Mouse (Mus musculus) cerebellum, adult 11-12 months (tissue): ENCODE data around the gene Iars.
A peak's percentile ranks its signal among the peaks of the same experiment; 100 is the strongest.

Source experiments
- DNase-seq: peaks from one replicate; pipeline ENCODE4 v3.0.0; 2022

Iars gene

DNA sequence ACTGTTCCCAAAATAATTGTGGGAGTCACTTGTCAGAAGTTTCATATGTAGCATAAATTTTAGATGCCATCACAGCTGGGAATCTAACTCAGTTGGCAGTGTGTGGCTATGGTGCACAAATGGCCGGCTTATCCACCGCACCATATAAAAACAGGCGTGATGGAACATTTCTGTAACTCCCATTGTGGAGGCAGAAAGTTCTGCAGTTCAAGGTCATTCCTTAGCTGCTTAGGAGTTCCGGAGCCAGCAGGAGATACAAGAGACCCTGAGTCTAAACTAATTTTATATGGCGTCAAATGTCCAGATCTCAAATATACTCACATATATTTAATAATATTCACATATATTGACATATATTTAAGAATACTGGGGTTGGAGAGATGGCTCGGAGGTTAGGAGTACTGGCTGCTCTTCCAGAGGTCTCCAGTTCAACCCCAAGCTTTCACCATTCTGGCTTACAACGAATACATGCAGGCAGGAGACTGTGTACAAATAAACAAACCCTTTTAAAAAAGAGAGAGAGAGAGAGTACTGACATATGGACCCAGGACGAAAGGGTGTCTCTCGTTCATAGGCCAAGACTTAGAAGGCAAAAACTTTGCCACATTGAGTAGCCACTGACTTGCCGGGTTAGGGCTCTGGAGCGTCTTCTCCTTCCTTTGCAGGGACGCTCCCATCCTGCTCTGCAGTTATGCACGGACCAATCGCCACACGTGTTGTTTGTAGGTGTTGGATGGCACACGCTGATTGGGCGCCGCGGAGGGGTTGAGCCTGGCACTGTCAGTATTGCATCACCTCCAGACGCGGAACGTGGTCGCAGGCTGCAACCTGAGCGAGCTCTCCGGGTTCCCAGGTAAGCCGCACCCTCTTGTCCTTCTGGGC lies at the start of gene Iars:
TSS of gene Iars (plus strand) at position 750 of the 882 bp plus-strand sequence.
- peak; percentile 99 for DNase-seq

DNA sequence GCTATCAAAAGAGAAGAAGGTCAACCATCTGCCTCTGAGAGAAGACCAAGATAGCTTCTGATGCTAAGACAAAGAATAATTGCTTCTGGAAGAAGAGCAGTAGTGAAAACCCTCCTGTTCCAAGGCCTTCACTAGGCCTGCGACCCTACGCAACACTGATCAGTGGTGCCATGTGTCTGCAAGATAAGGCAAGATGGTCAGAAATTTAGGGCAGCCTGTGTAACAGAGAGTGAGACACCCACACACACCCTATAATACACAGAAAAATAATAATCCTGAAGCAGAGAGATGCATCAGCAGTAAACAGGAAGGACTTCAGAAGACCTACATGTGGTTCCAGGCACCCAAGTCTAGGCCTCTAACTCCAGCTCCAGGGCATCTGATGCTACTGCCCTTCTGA lies 41.9 kb upstream of the Iars start:
- DNase-seq = no peak

DNA sequence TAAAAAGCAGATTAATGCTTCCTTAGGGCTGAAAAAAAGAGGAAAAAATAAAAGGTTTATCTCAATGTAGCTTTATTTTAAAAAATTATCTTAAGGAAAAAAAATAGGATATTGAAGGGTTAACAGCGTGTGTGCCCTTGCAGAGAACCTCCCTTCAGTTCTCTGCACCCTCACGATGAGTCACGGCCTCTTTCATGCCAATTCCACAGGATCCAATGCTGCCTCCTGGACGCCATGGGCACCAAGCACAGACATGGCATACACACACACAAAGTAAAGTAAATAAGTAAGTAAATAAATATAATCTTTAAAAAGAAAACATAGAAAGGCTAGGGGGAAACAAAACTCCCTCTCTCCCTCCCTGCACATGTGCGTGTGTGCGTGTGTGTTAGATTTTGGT lies 39.2 kb upstream of the Iars start:
- no peak for DNase-seq

DNA sequence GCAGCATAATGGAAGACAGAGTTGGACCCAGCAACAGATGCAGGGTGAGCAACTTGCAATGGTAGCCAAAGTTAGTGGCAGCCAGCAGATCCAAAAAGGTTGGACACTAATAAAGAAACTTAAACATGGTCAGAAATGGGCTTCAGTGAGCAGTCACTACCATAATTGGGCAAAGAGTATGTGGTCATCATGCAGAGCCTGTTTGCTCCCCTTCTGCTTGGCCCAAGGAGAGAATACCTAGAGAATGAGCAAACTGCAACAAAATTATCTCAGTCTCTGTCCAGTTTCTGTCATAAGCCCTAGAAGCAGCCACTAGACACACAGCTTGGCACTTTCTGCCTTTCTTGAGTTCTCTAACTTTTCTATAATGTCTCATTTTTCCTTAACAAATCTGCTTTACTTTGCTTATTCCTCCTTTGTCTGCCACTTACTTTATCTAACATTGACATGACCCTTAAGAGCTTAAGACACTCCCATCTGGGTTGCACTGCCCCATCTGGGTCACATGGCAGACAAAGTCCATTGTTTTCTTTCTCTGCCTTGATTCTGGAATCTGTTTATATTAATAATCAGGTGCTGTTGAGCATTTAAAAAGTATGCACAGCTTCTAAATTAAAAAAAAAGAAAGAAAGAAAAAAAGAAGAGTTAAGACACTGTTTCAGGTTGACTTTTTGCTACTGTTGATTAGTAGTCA lies 38.1 kb upstream of the Iars start:
- DNase-seq = no peak

DNA sequence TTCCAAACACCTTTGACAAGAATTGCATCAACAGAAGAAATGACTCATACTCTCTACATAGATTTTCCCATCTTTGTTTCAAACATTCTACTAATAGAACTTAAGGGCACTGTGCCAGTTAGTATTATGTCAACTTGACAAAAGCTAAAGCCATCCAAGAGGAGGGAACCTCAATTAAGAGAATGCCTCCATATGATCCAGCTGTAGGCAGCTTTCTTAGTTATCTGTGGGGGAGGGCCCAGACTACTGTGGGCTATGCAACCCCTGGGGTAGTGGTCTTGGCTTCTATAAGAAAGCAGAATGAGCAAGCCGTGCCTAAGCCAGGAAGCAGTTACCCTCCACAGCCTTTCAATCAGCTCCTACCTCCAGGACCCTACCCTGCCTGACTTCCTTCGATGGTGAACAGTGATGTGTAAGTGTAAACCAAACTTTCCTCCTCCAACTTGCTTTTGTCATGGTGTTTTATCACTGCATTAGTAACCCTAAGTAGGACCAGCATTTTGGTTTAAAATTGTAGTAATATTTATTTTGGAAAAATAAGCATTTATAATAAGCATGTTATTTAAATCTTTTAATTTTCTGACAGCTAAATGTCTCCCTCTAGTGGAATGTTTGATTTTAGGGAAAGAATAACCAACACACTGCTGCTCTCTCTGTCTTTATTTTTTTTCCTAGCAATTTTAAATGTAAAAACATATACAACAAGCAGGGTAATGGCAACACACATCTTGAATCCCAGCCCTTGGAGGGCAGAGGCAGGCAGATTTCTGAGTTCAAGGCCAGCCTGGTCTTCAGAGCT lies 37.0 kb upstream of the Iars start:
- DNase-seq = no peak

DNA sequence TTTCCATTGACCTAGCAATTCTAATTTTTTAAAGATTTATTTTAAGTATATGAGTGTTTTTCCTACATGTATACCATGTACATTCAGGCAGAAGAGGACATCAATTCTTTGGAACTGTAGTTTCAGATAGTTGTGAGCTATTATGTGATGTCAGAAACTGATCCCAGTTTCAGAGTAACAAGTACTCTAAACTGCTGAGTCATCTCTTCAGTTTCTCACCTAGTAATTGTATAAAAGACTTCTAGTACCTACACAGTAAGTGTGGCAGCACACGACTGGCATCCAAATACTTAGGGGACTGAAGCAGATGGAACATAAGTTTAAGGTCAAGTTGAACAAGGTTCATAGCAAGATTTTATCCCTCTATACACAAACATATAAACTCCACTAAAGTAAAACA lies 35.9 kb upstream of the Iars start:
- DNase-seq = no peak

DNA sequence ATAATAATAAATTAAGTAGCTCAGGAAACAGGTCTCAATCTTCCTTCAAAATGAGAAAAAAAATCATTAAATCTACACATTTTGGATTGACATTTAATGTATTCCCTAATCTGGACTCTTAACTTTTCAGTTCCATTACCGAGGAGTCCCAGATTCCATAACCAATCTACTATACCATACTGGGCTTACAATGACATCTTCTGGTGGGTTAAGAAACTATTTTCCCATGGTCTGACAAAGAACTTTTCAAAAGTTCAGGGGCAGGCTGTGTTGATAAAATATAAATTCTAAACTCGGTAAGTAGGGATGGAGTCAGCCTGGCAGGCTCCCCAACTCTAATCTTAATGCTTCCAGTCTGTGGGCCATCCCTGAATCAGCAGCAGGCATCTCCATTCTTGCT lies 30.8 kb upstream of the Iars start:
- DNase-seq = peak; percentile 15

DNA sequence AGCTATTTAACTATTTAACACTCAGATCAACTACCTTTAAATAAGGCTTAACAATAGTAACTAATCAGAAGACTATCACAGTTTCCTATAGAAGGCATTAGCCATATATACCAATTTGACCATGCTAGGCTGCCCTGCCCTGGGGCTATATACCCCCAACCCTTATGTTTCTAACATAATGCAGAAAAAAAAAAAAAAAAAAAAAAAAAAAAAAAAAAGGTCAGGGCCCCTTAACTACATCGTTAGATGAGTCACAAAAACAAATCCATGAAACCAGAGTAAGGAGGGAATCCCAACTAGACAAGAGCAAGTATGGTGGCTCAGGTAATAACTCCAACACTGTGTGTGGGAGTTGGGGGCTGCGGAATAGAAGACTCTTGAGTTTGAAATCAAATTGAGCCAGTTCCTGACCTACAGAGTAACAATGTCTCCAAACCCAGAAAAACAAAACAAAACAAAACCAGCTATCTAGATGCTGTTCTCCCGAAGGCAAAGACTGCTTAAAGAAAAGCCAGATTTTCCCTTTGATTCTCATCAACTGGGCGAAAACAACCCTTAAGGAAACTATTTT lies 30.0 kb upstream of the Iars start:
- no peak for DNase-seq

DNA sequence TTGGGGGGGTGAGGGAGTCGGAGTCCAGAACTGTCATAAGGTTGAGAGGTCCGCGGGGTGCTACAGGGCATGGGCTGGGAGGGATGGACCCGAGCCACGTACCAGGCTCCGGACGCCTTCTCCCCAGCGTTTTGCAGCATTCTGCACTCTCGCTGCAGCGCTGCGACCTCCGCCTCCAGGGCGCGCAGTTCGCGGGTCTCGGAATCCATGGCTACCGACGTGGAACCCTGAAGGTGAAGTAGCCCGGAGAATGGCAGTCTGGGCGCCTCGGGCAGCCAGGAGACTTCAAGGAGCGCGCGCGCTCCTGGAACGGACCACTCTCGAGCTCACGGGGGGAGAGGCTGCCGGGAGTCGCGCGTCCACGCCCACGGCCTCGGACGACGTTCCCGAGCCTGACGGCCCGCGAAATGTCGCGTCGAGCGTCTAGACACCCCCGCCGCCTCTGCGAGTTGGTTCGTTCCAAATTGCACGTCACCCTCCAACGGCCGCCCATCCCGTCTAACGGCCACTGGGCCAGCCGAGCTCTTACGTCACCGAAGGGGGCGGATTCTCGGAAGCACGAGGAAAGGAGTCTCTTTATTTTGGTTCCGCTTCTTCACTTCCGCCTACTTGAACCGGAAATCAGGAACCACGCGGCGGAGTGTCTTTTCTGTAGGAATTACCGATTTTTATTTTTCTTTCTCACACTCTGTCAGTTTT lies 29.3 kb upstream of the Iars start, which contains the start of the genes Cenpp and Nol8:
TSS of gene Cenpp (minus strand) at position 305 of the 699 bp plus-strand sequence.
TSS of gene Nol8 (plus strand) at position 598 of the 699 bp plus-strand sequence.
- DNase-seq = peak; percentile 99

DNA sequence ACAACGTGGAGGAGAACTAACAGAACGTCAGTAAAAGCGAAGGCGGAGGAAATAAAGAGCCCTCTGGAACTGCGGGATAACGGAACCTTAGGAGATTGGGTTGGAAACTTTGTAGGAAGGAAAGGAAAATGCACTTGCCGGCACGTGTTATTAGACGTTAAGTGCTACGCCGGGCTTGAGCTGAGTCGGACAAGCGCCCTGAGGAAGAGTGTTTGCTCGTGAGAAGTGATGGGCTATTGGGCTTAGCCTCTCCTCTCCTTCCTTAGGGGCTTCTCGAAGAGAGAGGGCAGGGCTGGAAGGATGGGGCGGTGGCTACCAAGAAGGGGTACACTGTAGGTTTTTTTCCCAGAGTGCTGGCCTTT lies 28.7 kb upstream of the Iars start:
- no peak for DNase-seq

DNA sequence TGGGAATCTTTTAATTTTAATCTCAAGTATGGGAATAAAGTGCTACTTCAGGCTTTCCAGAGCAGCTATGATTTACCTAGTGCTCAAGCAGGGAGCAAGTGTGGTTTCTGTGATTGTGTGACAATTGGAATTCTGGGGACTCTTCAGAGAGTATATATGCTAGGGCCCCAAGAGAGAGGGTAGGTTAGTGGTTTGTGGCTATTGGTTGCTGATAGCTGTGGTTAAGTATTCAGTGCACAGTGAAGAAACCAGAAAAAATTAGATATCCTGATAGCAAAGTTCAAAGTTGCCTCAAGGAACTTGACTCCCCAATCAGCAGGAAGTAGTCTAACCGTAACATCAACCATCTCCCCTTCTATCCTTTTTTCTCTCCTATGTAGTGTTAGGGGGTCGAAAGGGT lies 4.1 kb upstream of the Iars start:
- DNase-seq = no peak

DNA sequence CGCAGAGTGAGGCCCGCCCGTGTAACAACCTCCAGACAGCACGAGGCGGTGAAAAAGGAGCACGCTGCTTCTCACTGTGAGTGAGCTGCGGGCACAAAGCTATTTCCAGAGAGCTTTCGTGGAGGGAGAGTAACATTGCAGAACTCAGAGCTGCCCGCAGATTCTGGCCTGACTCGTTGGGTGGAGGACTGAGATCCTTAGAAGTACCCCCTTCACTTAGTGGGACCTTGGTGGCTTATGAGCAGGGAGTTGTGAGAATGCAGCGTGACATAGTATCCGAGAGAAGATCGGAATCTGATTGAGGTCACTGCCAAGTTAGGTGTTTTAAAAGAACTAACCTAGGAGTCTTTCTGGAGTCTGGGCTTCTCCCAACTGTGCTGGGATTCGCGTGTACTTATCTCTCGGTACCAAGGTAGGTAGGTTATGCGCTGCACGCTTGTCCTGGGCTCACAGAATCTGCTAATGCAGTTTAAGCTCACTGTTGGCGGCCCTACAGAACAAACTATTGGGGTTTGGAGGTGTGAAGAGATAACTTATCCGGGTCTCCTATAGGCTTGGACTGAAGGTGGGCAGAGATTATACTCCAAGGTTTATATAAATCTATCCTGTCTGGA lies 440 bp downstream of the Iars start:
- DNase-seq = no peak

DNA sequence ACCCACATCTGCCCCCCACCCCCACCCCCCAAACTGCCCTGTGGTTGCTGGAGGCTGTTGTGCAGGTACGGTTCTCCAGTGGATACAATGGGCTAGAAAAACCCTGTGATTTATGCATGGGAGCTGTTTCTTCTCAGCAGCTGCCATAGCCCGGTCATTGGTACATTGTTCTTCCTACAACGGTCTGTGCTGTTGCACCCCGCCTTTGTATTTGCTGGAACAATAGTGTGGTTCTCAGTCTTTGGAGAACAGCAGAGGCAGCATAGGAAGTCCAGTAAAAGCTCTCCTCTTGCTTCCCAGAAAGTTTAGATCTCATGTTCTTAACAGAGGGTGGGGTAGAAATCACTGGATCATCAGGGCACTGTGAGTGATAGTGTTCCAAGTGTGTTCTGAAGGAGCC lies 2.4 kb downstream of the Iars start:
- DNase-seq = no peak

DNA sequence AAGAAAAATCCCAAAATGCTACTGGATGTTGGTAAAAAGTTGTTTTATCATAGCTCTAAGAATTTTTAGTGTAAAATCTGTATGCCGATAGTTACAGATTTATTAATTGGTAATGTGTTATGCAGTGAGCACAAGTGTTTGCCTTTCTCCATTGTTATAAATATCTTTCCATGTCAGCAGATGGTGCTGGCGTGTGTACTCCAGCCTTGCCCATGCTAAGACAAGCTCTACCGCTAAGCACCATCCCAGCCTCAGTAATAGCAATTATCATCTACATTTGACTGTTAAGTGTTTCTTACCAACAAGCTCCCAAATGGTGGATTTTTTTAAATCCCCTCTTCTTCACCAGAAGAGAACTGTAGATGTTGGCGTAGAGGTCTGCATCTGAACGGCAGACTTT lies 9.2 kb downstream of the Iars start:
- DNase-seq = no peak

DNA sequence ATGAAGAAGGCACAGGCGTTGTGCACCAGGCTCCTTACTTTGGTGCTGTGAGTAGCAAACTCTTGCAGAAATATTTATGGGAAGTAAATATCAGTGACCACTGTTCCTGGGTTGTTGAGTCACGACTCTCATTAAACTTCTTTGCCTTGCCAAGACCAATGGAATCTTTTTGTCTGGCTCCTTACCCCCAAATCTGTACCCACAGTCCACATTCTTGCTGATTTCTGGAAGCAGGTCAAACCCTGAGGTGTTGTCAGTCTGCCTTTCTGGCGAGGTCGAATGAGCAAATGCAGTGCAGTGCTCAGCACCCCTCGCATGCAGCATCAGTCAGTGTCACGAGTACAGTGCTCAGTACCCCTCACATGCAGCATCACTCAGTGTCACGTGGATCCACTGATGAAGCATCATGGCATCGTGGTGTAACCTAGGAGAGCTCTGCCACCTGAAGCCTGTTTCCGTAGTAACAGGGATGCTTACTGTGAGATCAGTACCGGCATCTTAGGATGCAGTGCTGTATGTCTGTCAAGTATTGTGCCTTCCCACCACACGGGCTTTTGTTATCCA lies 21.4 kb downstream of the Iars start:
- DNase-seq = no peak

DNA sequence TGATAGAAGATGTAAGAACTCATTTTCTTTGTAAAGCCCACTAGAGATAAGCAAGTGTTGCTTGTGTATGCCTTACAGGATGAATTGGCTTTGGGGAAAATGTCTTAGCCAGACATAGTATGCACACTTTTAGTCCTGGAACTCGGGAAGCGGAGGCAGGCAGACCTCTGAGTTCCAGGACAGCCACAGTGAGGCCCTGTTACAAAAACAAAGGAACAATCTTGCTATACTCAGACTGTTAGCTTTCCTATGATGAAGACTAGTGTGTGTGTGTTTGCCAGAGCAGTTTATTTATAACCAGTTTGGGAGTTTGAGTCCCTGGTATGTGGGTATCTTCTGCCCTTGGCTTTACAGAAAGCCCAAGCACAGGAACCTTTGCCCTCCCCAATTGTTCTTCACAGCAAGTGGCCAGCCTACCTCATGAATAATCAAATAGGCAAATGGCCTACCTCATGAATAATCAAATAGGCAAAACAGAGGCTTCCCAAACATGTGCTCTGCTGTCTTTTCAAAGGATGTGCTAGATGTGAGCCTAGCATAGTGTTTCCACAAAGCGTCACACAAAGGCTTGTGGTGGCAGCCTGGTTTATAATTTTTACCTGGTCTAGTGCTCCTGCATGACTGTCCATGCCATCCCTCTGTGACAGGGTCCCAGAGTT lies 24.3 kb downstream of the Iars start:
- DNase-seq = no peak

DNA sequence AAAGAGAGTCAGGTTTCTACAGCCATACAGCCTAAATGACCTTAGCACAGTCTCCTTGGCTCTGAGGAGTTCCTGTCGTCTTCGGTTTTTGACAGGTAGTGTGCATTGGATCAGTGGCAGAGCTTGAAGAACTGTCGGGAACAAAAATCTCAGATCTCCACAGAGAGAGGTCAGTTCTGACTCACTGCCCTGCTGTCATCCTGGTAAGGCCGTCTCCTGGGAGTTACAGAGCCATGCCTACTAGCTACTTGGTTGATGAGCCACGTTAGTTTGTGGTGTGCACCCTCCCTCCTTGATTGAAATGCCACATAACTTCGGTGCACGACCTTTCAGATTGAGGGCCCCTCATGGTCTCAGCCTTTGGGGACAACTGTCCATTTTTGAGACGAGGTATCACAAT lies 26.4 kb downstream of the Iars start:
- DNase-seq = no peak

DNA sequence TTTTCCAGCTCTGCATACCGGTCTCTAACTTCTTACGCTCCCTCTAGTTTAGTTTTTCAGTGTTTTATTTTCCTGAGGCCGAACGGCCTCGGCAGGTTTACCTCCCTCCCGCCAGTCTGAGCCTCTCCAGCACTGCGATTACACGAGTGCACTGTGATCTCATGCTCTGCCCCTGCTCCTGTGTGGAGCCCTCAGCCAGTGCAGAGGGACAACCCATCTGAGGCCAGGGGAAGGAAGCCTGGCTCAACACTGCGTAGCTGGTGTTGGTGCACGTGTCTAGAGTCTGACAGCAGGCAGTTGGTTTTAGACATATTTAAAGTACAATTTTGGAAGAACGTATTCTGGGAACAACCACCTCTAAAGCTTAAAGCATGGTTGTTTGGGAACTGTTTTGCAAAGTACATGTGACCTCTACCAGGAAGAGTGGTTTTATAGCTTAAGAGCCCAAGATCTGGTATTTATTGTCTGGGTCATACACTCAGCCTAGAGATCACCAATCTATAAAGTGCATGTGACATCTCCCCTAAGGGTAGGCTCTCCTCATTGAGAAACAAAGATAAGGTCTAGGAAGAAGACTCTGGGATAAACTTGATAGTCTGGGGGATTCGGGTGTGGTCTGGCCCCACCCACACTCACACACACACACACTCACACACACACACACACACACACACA lies 30.3 kb downstream of the Iars start:
- no peak for DNase-seq

DNA sequence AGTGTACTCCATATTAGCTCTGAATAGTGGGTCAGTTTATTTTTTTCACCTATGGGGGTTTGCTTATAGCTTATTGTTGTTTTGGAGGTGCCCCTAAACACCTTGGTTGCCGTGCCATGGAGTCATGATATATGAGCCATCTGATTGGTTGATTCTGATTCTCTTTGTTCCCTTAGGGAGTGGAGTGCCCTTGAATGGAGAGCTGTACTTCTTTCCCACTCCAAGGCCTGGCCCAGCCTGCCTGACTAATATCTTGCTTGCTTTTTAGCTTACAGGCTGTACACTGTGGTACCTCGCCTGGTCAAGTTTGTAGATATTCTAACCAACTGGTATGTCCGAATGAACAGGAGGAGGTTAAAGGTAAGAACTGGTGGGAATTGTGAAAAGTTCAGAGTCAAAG lies 37.4 kb downstream of the Iars start:
- no peak for DNase-seq

DNA sequence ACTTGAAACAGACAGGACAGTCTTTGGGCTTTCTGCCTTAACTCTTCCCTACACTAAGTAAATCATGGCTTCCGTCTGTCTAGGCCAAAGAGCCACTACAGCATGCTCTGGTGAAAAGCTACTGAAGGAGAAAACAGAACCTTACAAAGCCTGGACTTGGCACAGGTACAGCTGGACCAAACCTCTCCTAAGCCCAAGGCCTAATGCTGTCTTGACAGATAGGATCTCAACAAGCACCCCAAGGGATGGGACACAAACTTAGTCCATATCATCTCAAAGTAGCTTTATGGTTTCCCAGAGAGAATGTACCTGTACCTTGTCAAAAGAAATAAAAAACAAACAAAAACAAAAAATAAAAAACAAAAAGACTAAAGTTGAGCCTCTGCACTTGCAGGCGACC lies 54.5 kb downstream of the Iars start:
- DNase-seq = no peak

DNA sequence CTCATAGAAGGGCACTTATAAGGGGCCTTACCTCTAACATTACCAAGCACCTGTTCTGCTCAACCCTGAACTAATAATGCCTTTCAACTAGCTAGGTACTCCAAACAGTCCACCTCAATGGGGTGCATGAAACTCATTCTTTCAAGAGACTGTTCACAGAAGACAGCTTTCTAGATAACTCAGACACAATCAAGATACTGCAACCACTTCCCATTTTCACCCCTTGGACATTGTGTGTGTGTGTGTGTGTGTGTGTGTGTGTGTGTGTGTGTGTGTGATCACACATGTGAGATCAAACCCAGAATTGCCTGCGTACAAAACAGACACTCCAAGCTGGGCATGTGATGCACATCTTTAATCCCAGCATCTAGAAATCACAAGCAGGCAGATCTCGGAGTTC lies 56.1 kb downstream of the Iars start:
- no peak for DNase-seq
